Mouse (Mus musculus) thymus, postnatal 25 days (tissue): ENCODE data around the gene Abca4.

ENCODE experiments used
- DNase-seq: peaks from one replicate; pipeline ENCODE4 v3.0.0; 2022

Gene Abca4

GRCm38 (mm10) chr3:122043799-122044547 is at the start of gene Abca4:
Abca4 (plus strand) TSS chr3:122044443.
- DNase-seq, result no peak

- DNase-seq, result no peak
Observed at GRCm38 (mm10) chr3:121995125-121995524, 49.1 kb upstream of the Abca4 start.

- DNase-seq, result no peak
Observed at GRCm38 (mm10) chr3:121999934-122000333, 44.3 kb upstream of the Abca4 start.

GRCm38 (mm10) chr3:122001568-122001967 is 42.7 kb upstream of the Abca4 start:
- no peak for DNase-seq

GRCm38 (mm10) chr3:122009818-122010217 is 34.4 kb upstream of the Abca4 start:
- DNase-seq, result no peak

GRCm38 (mm10) chr3:122010292-122010691 is 34.0 kb upstream of the Abca4 start:
- no peak for DNase-seq

- DNase-seq, result no peak
Observed at GRCm38 (mm10) chr3:122012464-122012863, 31.8 kb upstream of the Abca4 start.

GRCm38 (mm10) chr3:122018421-122018820 is 25.8 kb upstream of the Abca4 start:
- no peak for DNase-seq

GRCm38 (mm10) chr3:122019159-122019558 is 25.1 kb upstream of the Abca4 start:
- no peak for DNase-seq

- DNase-seq, result no peak
Observed at GRCm38 (mm10) chr3:122021029-122021652, 23.1 kb upstream of the Abca4 start.

GRCm38 (mm10) chr3:122022355-122022754 is 21.9 kb upstream of the Abca4 start:
- no peak for DNase-seq

- DNase-seq, result no peak
Observed at GRCm38 (mm10) chr3:122026676-122027075, 17.6 kb upstream of the Abca4 start.

- no peak for DNase-seq
Observed at GRCm38 (mm10) chr3:122027776-122028175, 16.5 kb upstream of the Abca4 start.

- DNase-seq, result no peak
Observed at GRCm38 (mm10) chr3:122033248-122033837, 10.9 kb upstream of the Abca4 start.

GRCm38 (mm10) chr3:122034240-122034639 is 10.0 kb upstream of the Abca4 start:
- no peak for DNase-seq

GRCm38 (mm10) chr3:122035092-122035491 is 9.2 kb upstream of the Abca4 start:
- DNase-seq, result no peak

- no peak for DNase-seq
Observed at GRCm38 (mm10) chr3:122040522-122040921, 3.7 kb upstream of the Abca4 start.

- DNase-seq, result no peak
Observed at GRCm38 (mm10) chr3:122043102-122043501, 1.1 kb upstream of the Abca4 start.

GRCm38 (mm10) chr3:122046187-122046620 is 2.0 kb downstream of the Abca4 start:
- DNase-seq, result no peak

GRCm38 (mm10) chr3:122047402-122047801 is 3.2 kb downstream of the Abca4 start:
- no peak for DNase-seq

- DNase-seq, result no peak
Observed at GRCm38 (mm10) chr3:122047921-122048861, 3.9 kb downstream of the Abca4 start.

GRCm38 (mm10) chr3:122049158-122049557 is 4.9 kb downstream of the Abca4 start:
- no peak for DNase-seq
